Mouse (Mus musculus) olfactory bulb, adult 2 months (tissue): ENCODE data around the gene Ocln.

Source experiments
- CTCF ChIP-seq: fragments of 200-500 bp; IDR thresholded peaks from 2 replicates; pipeline ENCODE4 v1.5.1; 2012; ENCODE audit warnings: low read depth, mild to moderate bottlenecking, low read length, moderate library complexity; ENCODE audit not compliant: insufficient read depth
- POLR2A ChIP-seq: fragments of 200-500 bp; IDR thresholded peaks from 2 replicates; pipeline ENCODE4 v1.6.1; 2012; ENCODE audit warnings: mild to moderate bottlenecking, low read depth, low read length, moderate library complexity; ENCODE audit not compliant: insufficient read depth

GRCm38 (mm10) chr13:100552369-100553041 lies at the start of gene Ocln:
- TF ChIP-seq CTCF: no peak
- no peak for TF ChIP-seq POLR2A
